Mouse (Mus musculus) C2C12 (cell line): ENCODE measurements around the gene Ctsa.
"Not testable (repeated sequence)": the region's sequence is repeated elsewhere in the genome, so short reads cannot be mapped to it uniquely, and the experiment has no call there.

Experiments used
- CTCF ChIP-seq: IDR thresholded peaks from one replicate; pipeline ENCODE4 v1.5.1; 2011; ENCODE audit not compliant: control insufficient read depth, insufficient read depth, insufficient read length
- FOSL1 ChIP-seq: IDR thresholded peaks from one replicate; pipeline ENCODE4 v1.8.0; 2011; ENCODE audit warnings: mild to moderate bottlenecking, low read length; ENCODE audit not compliant: poor library complexity, insufficient read depth, severe bottlenecking
- MAX ChIP-seq: IDR thresholded peaks from one replicate; pipeline ENCODE4 v1.6.1; 2011; ENCODE audit warnings: mild to moderate bottlenecking, control low read depth
- MYOD1 ChIP-seq: IDR thresholded peaks from one replicate; pipeline ENCODE4 v1.6.1; 2011; ENCODE audit warnings: low read depth; ENCODE audit not compliant: control insufficient read depth, insufficient read length
- MYOG ChIP-seq: IDR thresholded peaks from one replicate; pipeline ENCODE4 v1.6.1; 2011; ENCODE audit not compliant: control insufficient read depth, insufficient read length; ENCODE audit errors: extremely low read depth
- USF1 ChIP-seq: IDR thresholded peaks from one replicate; pipeline ENCODE4 v1.6.1; 2011; ENCODE audit warnings: low read depth, mild to moderate bottlenecking, control low read depth, moderate library complexity

DNA sequence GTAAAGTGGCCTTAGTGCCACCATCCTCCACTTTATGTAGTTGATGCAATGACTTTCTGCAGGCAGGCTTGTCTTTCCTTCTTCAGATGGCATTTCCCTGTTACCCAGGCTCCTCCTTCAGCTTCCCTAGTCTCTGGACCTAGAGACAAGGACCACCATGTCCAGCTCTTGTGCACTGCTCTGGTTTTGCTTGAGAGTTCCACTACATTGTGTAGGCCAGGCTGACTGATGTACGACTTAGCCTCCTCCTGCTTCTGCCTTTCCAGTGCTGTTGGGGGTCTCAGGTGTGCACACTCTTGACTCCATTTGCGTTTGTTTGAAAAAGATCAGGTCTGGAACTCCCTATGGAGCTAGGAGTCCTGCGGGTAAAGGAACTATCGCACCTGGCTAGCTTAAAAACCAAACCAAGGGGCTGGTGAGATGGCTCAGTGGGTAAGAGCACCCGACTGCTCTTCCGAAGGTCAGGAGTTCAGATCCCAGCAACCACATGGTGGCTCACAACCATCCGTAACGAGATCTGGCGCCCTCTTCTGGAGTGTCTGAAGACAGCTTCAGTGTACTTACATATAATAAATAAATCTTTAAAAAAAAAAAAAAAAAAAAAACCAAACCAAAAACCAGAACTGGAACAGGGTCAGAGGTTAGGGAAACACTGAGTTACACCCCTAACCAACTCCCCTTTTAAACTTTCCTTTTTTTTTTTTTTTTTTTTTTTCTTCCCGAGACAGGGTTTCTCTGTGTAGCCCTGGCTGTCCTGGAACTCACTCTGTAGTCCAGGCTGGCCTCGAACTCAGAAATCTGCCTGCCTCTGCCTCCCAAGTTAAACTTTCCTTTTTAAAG lies 44.9 kb downstream of the Ctsa start:
- not testable (repeated sequence) for TF ChIP-seq CTCF, MAX, MYOD1, USF1, MYOG, FOSL1
